Mouse (Mus musculus) left cerebral cortex, postnatal 25 days (tissue): ENCODE results near the gene Cobl. TPM values are rescaled to one million over a fixed set of nuclear protein-coding genes. Genes with fewer than 3 reads are reported as not detected.

Experiments used
- DNase-seq, 2 experiments: peaks; one replicate each; pipeline ENCODE4 v3.0.0; 2022; ENCODE audit warnings: low spot score in 2 of 2, mixed read lengths in 1 of 2
- intact Hi-C: fragments of 180-260 bp; cut with DNase I; formaldehyde crosslinking; loops from one replicate; pipeline ENCODE4 v1.15.1; 2025
- total RNA-seq, 2 experiments: library from RNA; stranded (reverse); gene quantifications; 2 replicates each; pipeline ENCODE4 v1.2.3; 2021

Cobl gene
- total RNA-seq, 2 experiments from 2014 or later, result 106 to 126 TPM

- intact Hi-C loops, result no loop called here
- DNase-seq, result peak in 1 of 2 experiments; percentile 72
Observed at GRCm38 (mm10) chr11:12407834-12408233, 56.9 kb downstream of the Cobl start.

- intact Hi-C loops, result no loop called here
- peak in 1 of 2 experiments; percentile 55 for DNase-seq
Observed at GRCm38 (mm10) chr11:12399903-12400302, 64.9 kb downstream of the Cobl start.

- DNase-seq, result no peak
- intact Hi-C loops, result no loop called here
Observed at GRCm38 (mm10) chr11:12396196-12396595, 68.6 kb downstream of the Cobl start.

DNA sequence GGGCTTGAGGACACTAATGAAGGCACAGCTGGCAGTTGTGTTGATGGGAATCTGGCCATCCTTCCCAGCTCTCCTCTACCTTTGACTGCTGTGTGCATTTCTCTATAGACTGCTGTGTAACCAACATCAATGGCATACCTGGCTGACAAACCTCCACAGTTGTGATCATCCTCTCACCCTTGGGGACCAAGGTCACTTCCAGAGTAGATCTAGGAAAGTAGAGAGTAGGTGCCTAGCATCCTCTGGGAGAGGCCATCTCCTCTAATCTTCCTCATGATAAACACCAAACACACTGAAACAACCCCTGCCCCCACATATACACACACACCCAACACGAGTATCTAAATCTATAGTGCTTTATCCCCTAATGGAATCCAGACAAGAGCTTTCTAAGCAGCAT, 70.1 kb downstream of the Cobl start:
- intact Hi-C loops, result loop anchor here (2.0 kb wide), 3 partner anchors 16 to 78 kb away; partner anchors contain the start of gene Cobl
- DNase-seq, result no peak

DNA sequence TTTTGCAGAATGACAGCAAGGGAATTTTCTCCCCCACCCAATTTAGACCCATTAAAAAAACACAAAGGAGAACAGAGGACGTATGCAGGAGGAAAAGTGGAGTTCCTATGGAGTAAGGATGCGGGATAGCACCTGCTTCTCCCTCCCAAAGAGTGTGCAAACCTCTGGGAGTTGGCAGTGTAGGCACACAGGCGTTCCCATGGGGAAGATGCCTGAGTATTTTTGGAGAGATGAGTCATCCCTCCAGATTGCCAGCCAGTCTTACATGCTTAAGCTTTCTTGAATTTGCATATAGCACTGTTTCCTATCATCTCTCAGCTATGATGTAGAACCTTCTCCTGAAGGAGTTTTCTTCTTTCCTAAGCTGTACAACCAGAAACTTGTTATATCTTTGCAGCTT, 70.6 kb downstream of the Cobl start:
- peak; percentile 77 to 97 for DNase-seq
- intact Hi-C loops, result loop anchor here (2.0 kb wide), 3 partner anchors 17 to 79 kb away; partner anchors contain the start of gene Cobl

GRCm38 (mm10) chr11:12384826-12385225, 79.9 kb downstream of the Cobl start:
- DNase-seq, result peak; percentile 35 to 55
- intact Hi-C loops, result no loop called here

DNA sequence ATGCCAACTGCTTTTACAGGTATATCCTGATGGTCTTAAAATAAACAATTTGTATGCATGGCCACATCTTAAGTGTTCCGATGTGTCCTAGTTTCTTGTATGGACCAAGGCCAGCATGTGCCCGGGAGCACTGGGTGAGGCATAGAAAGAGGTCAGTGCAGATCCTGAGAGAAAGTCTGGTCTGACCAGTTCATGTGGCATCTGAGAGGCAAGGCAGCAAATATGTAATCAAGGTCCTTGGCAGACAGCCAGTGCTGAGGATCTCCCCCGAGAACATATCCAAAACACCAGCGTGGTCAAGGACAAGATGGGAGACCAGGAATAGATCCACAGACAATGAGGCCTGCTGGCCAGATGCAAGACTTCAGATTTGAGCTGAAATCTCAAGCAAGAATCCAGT, 81.8 kb downstream of the Cobl start:
- intact Hi-C loops, result no loop called here

DNA sequence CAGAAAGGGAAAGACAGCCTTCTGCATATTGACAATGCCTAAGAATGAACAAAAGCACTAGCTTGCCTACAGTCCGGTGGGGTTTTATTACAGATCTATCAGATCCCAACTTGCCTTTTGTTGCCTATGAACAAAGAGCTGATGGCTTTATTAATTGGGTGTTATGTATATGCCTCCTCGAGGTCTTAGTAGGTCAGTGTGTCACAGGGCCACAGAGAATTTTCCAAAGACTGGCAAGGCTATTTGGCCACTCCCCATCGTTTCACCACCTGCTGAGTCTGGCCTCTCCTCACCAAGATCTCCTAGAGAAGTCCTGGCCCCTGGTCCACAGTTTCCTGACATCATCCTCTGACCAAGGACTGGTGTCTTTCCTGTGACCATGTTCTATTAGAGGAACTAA, 83.7 kb downstream of the Cobl start:
- intact Hi-C loops, result no loop called here
- no peak for DNase-seq

More for the DNA sequence above, 81.8 kb downstream of the Cobl start:
- no peak for DNase-seq

DNA sequence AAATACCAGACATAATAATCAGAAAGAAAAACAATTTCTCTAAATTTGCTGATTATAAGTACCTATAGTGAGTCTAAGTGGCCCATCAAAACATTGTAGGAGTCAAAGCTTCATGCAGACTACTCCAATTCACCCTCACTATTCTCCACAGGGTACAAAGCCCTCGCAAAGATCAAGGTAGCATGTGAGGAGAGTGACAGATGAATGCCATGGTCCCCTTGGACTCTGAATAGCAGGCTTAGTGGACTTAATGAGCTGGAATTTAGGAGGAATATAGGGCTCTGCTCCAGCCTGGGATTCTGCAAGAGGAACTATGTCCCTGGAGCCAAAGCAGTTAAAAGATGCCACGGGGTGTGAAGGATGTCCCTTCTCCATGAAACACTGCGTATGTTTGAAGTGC, 88.1 kb downstream of the Cobl start:
- no peak for DNase-seq
- intact Hi-C loops, result no loop called here

GRCm38 (mm10) chr11:12373106-12374098, 91.4 kb downstream of the Cobl start:
- intact Hi-C loops, result loop anchor here (1.0 kb wide), 1 partner anchor 159 kb away; no protein-coding TSS in a partner anchor
- DNase-seq, result peak; percentile 78 to 85

DNA sequence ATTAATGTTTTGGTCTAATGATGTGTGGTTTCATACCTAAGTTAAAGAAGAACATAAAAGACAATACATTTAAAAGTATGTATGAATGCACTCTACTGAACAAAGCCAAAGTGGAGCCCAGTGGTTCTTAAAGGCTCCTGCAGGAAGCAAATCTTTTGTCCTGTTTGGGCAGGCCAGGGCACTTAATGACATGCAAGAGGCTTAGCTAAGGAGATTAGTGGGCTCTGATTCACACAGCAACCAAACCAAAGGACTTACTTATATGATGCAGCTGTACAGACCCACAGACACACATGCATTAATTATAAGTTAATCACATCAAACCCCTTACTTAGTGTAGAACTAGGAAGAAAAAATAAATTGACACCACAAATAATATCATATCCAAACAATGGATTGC, 93.8 kb downstream of the Cobl start:
- no peak for DNase-seq
- intact Hi-C loops, result no loop called here

DNA sequence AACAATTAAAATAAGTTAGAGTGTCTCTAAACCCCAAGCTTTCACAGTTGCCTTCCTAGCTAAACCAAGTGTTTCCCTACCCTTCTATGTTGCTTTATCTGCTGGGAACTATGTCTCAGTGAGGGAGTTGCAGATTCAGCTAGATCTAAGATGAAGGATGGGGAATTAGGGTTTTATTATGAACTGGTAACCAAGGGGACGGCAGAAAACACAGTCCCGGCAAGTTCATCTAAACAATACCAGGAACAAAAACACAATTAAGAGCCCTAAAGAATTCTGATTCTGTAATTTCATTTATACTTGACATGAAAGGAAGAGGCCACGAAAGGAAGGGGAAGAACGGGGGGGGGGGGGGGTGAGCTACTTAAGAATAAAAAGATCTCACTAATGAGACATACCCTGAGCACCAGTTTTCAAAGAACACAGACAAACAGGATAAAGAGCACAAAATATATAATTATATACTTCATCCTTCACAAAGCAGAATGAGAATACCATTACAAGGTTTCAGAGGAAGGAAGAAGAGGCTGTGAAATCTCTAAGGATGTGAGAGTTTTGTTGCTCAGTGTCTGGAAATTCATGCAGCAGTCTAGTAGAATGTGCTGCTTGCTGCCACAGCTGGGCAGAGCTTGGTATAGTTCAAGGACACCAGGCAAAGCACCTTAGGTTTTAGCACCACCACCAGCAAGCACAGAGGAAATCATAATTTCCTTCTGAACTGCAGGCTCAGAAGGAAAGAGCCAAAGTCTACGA, 97.2 kb downstream of the Cobl start:
- intact Hi-C loops, result no loop called here
- DNase-seq, result no peak

DNA sequence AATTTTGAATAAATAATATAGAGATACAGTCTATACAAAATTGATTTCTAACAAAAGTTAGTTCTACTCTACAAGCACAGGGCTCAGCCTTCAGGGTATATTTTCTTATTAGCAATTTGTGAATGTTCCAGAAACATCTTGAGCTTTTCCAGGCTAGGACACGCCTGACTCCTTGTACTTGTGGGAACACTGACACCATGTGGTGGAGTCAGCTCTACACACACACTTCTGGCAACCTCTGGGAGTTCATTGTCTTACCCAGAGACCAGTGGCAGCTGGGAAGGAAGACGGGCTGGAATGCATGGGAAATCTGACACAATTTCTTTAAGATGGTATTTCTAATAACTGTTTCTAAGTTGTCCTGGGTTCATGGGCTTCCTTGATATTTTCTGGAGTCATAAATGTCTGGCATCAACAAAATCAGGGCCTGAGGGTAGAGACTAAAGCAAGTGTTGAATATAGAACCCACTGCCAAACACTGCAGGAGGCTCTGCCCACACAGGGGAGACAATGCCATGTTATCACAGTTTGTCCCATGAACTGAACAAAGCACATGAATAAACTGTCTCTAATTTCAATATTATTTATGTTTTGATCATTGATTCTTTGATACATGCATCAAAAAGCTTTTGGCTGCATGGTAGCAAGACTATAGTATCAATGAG, 105.3 kb downstream of the Cobl start:
- DNase-seq, result peak; percentile 60 to 74
- intact Hi-C loops, result loop anchor here (2.0 to 5.0 kb wide), 2 partner anchors 45 to 537 kb away; no protein-coding TSS in a partner anchor

- intact Hi-C loops, result loop anchor here (2.0 to 5.0 kb wide), 2 partner anchors 44 to 536 kb away; no protein-coding TSS in a partner anchor
- no peak for DNase-seq
Observed at GRCm38 (mm10) chr11:12358602-12359001, 106.2 kb downstream of the Cobl start.

GRCm38 (mm10) chr11:12355681-12356080, 109.1 kb downstream of the Cobl start:
- peak in 1 of 2 experiments; percentile 10 for DNase-seq
- intact Hi-C loops, result loop anchor here (5.0 kb wide), 1 partner anchor 533 kb away; no protein-coding TSS in a partner anchor

DNA sequence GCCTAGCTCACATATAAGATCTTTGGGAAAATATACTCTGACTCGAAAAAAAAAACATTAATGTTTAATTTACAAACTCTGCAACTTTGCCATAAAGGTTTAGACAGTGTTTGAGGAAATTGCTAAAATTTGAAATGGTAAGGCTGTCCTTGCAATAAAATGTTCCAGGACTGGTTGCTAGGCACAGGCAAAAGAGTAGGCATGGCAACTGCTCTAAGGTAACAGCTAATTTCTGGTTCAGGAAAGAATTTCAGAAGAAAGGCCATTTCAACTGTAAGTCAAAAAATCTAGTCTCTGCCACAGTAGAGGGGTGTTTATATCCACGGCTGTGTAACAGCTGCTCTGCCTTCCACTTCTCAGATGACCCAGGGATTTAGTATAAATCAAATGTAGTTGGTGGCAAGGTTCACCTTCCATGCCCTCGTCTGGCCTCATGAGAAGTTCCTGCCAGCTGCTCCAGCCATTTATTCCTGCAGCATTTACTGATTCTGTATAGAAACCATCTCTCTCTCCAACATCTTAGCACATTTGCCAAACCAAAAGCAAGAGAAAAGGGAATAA, 113.7 kb downstream of the Cobl start:
- peak in 1 of 2 experiments; percentile 7 for DNase-seq
- intact Hi-C loops, result no loop called here

DNA sequence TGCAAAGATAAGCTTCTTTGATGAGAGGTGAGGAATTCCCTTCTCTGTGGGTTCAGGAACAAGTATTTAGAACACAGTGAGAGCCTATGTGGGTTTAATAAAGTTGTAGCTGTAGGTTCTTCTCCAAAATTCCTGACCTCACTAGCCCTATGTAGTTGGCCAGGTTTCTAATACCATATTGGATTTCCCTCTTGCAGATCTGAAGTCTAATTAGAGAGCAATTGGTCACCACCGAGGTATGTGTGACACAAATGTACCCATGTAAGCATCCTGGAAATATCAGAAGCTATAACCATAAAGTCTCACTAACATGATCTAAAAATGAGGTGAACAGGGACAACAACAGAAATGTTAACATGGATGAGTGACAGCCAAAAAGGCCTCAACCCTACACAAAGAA, 114.7 kb downstream of the Cobl start:
- DNase-seq, result no peak
- intact Hi-C loops, result no loop called here

- intact Hi-C loops, result no loop called here
- DNase-seq, result no peak
Observed at GRCm38 (mm10) chr11:12346486-12346885, 118.3 kb downstream of the Cobl start.

- intact Hi-C loops, result loop anchor here (5.0 kb wide), 2 partner anchors 316 to 351 kb away; no protein-coding TSS in a partner anchor
- peak; percentile 30 to 87 for DNase-seq
Observed at GRCm38 (mm10) chr11:12343686-12344085, 121.1 kb downstream of the Cobl start.
